Mouse (Mus musculus) stomach, postnatal 0 days (tissue): ENCODE results near the gene Wdr25.

Experiments used
- CTCF ChIP-seq: IDR thresholded peaks from 2 replicates; pipeline ENCODE4 v1.5.1; 2016; ENCODE audit warnings: antibody characterized with exemption, low read depth, mild to moderate bottlenecking, moderate library complexity
- EP300 ChIP-seq: optimal IDR thresholded peaks from 2 replicates; pipeline ENCODE3; 2016; ENCODE audit warnings: antibody characterized with exemption

- no peak for TF ChIP-seq CTCF
- no peak for TF ChIP-seq EP300
These were observed 23.1 kb downstream of the Wdr25 start for GRCm38 (mm10) chr12:108916447-108917042.
